Mouse (Mus musculus) brain, embryonic 14.5 days (tissue): ENCODE data around the gene Actg1.

ENCODE experiments used
- CTCF ChIP-seq: fragments of 200-500 bp; IDR thresholded peaks from 2 replicates; pipeline ENCODE4 v1.5.1; 2012; ENCODE audit warnings: inconsistent platforms, mild to moderate bottlenecking, moderate library complexity, borderline replicate concordance; ENCODE audit not compliant: insufficient read depth, insufficient read length; ENCODE audit errors: extremely low read depth
- POLR2A ChIP-seq: fragments of 200-500 bp; IDR thresholded peaks from 2 replicates; pipeline ENCODE4 v1.6.1; 2012; ENCODE audit warnings: mild to moderate bottlenecking, inconsistent platforms, borderline replicate concordance; ENCODE audit not compliant: poor library complexity, insufficient read depth, insufficient read length, severe bottlenecking; ENCODE audit errors: extremely low read depth

- TF ChIP-seq POLR2A = no peak
- TF ChIP-seq CTCF = peak; percentile 52
Measured at GRCm38 (mm10) chr11:120353500-120354303, 5.4 kb upstream of the Actg1 start.
